Mouse (Mus musculus): ENCODE measurements around the gene Csk.

GRCm38 (mm10) chr9:57628717-57629116 lies 24.7 kb downstream of the Csk start:
- TF ChIP-seq CTCF (IDR thresholded peaks at IDR 0.05; ENCODE audit: low read depth, low read length) = no peak
- no peak for TF ChIP-seq TAL1 (conservative IDR thresholded peaks at IDR 0.05; ENCODE audit: low read depth, low read length)
- TF ChIP-seq POLR2AphosphoS5 (IDR thresholded peaks at IDR 0.05; ENCODE audit: insufficient replicate concordance, low read depth, low read length) = no peak
- TF ChIP-seq GATA1 (IDR thresholded peaks at IDR 0.05; ENCODE audit: borderline replicate concordance, low read length) = no peak

Data from G1E (cell line).